Mouse (Mus musculus): ENCODE measurements around the gene Ugt1a6a. TPM values are rescaled to one million over a fixed set of nuclear protein-coding genes. Genes with fewer than 3 reads are reported as not detected.

Ugt1a6a gene
- polyA plus RNA-seq, 1 experiment from 2014 or later: 2.5 TPM

DNA sequence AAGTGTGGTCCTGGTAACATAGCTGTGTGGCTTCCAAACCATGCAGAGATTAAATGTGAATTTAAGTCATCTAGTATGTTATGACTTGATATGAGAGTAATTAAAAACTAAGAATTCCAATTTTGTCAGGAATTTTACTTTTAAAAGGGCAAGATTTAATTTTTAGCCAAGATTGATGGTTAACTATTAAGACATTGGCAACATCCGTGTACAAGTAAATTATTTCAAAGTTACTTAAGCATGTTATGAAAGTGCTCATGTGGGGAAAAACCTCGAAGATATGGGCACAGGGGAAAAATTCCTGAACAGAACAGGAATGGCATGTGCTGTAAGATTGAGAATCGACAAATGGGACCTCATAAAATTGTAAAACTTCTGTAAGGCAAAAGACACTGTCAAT is 62.8 kb downstream of the Ugt1a6a start:
- Histone ChIP-seq H3K9me3 (replicated peaks; ENCODE audit: control insufficient read depth, low read length, poor library complexity, severe bottlenecking) (no peaks in the 10 kb centered on the region), H3K36me3 (ENCODE audit: control insufficient read depth, insufficient read depth, low read length) (no peaks in the 10 kb centered on the region), H3K27ac (ENCODE audit: low read length) (no peak overlapping the region), H3K4me1 (ENCODE audit: control insufficient read depth, insufficient read depth, low read length) (no peaks in the 10 kb centered on the region), H3K27me3 (ENCODE audit: control insufficient read depth, insufficient read depth, low read depth, low read length) (no peaks in the 10 kb centered on the region), H3K4me2 (ENCODE audit: low read length) (no peak overlapping the region), H3K4me3 (ENCODE audit: low read depth, low read length) (no peak overlapping the region), H3K9ac (ENCODE audit: low read depth, low read length) (no peak overlapping the region)
- no peak for ATAC-seq
- 74% methylated on average over 3 of the region's 3 CpGs for WGBS

DNA sequence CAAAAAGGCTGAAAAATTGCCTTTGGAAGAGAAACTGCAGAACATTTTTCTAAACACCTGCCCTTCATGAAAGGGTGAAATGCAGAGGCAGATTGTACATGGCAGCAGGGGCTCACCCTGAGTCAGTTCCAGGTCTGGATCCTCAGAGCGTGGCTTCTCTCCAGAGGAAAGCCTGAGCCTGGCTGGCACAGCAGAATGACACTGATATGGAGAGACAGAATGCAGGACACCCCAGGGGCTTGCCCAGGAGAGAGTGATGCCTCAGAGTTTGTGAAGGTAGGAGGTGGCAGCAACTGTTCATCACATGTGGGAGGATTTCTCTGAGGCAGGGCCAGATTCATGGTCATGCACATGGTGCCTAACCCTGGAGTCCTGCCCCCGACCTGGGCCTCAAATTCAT is 65.4 kb downstream of the Ugt1a6a start:
- peaks cover 5% of the 10 kb centered on the region; the same call in 1 of the 2 replicates for H3K9me3 ChIP-seq (replicated peaks; ENCODE audit: control insufficient read depth, low read length, poor library complexity, severe bottlenecking)
- no peak for ATAC-seq
- no peak overlapping the region for H3K4me2 ChIP-seq (ENCODE audit: low read length)
- 80% methylated on average over 2 of the region's 2 CpGs for WGBS
- no peak overlapping the region for H3K9ac ChIP-seq (ENCODE audit: low read depth, low read length)
- no peak overlapping the region for H3K4me3 ChIP-seq (ENCODE audit: low read depth, low read length)
- H3K36me3 ChIP-seq (ENCODE audit: control insufficient read depth, insufficient read depth, low read length): no peaks in the 10 kb centered on the region
- no peaks in the 10 kb centered on the region for H3K4me1 ChIP-seq (ENCODE audit: control insufficient read depth, insufficient read depth, low read length)
- no peak overlapping the region for H3K27ac ChIP-seq (ENCODE audit: low read length)
- H3K27me3 ChIP-seq (ENCODE audit: control insufficient read depth, insufficient read depth, low read depth, low read length): no peaks in the 10 kb centered on the region

DNA sequence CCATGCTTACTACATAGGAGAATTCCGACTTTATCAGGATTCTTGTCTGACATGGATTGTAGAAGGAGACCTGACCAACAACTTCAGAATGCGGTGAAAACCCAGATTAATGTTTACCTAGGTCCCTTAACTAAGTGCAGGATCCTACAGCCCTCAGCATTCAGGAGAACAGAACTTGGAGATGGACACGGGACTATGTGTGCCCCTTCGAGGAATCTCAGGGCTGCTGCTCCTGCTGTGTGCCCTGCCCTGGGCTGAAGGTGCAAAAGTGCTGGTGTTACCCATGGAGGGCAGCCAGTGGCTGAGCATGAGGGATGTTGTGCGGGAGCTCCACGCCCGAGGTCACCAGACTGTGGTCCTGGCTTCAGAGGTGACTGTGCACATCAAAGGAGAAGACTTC is 65.8 kb downstream of the Ugt1a6a start, which contains the start of gene Ugt1a2:
Gene Ugt1a2, plus strand, starts transcription at position 146 of the 400 bp plus-strand sequence.
- H3K36me3 ChIP-seq (ENCODE audit: control insufficient read depth, insufficient read depth, low read length): no peaks in the 10 kb centered on the region
- H3K27ac ChIP-seq (ENCODE audit: low read length): no peak within 1 kb of the TSS
- H3K9ac ChIP-seq (ENCODE audit: low read depth, low read length): no peak within 1 kb of the TSS
- ATAC-seq: no peak
- no peak within 1 kb of the TSS for H3K4me3 ChIP-seq (ENCODE audit: low read depth, low read length)
- no peak within 1 kb of the TSS for H3K4me2 ChIP-seq (ENCODE audit: low read length)
- WGBS: 85% methylated on average over 7 of the region's 7 CpGs
- H3K27me3 ChIP-seq (ENCODE audit: control insufficient read depth, insufficient read depth, low read depth, low read length): no peaks in the 10 kb centered on the region
- H3K4me1 ChIP-seq (ENCODE audit: control insufficient read depth, insufficient read depth, low read length): no peaks in the 10 kb centered on the region; the same call in 1 of the 2 replicates
- peaks cover 5% of the 10 kb centered on the region; the same call in 1 of the 2 replicates for H3K9me3 ChIP-seq (replicated peaks; ENCODE audit: control insufficient read depth, low read length, poor library complexity, severe bottlenecking)

DNA sequence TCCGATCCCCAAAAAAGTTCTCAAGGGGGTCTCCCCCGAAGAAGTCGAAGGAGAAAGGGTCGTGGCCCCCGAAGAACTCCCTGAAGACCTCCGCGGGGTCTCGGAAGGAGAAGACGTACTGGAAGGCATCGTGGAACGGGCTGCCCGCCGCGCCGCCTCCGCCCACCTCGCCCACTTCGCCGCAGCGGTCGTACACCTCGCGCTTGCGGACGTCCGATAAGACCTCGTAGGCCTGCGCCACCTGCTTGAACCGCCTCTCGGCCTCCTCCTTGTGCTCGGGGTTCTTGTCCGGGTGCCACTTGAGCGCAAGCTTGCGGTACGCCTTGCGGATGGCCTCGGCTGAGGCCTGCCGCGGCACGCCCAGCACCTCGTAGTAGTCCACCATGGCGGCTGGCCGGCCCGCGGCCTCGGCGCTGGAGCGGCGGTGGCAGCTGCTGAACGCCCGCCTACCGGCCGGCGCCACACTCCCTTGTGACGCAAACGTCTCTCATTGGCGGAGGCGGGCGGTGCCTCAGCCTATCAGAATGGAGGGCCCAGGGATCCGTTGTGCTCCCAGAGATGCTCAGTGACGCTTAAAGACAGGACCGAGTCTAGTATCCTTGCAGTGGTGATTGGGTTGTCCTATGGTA is 70.8 kb downstream of the Ugt1a6a start, which contains the start of gene Dnajb3:
Gene Dnajb3, minus strand, starts transcription at position 489 of the 629 bp plus-strand sequence.
- peak within 1 kb of the TSS; percentile 50 for H3K27ac ChIP-seq (ENCODE audit: low read length)

DNA sequence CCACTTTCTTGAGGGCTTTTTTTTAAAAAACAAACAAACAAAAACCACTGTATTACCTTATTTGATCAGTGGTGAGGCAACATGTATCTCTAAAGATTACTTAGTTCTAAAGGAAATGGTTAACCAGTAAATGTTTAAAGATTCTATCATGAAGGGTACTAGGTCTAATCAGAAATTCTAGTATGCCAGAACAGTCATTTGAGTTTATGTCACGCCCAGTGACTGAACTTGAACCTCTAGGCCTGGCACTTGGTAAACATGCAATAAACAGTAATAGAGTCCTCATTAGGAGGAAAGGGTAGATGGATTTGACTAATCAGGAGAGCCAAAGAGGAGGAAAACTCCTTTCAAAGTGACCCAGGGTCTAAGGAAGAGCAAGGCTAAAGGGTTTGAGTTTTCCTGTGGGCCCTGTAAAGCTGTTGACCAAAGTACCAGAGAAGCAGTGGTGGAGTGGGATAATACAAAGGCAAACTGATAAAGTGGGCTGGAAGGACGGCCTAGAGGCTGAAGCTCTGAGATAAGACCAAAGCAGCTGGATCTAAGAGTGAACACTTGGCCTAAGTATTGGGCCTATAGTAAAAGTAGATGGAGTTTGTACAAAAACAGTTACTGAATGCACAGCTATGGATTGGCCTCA is 72.4 kb downstream of the Ugt1a6a start:
- H3K4me1 ChIP-seq (ENCODE audit: control insufficient read depth, insufficient read depth, low read length): peaks cover 2% of the 10 kb centered on the region; the same call in 1 of the 2 replicates
- no peaks in the 10 kb centered on the region for H3K27me3 ChIP-seq (ENCODE audit: control insufficient read depth, insufficient read depth, low read depth, low read length)
- no peak for ATAC-seq
- H3K4me3 ChIP-seq (ENCODE audit: low read depth, low read length): no peak overlapping the region
- no peak overlapping the region for H3K4me2 ChIP-seq (ENCODE audit: low read length)
- 84% methylated on average over 2 of the region's 2 CpGs for WGBS
- H3K36me3 ChIP-seq (ENCODE audit: control insufficient read depth, insufficient read depth, low read length): no peaks in the 10 kb centered on the region
- H3K9ac ChIP-seq (ENCODE audit: low read depth, low read length): no peak overlapping the region
- no peak overlapping the region for H3K27ac ChIP-seq (ENCODE audit: low read length)
- peaks cover 13% of the 10 kb centered on the region for H3K9me3 ChIP-seq (replicated peaks; ENCODE audit: control insufficient read depth, low read length, poor library complexity, severe bottlenecking)

More for the DNA sequence above, 70.8 kb downstream of the Ugt1a6a start, which contains the start of gene Dnajb3:
- Histone ChIP-seq H3K4me1 (ENCODE audit: control insufficient read depth, insufficient read depth, low read length) (peaks cover 2% of the 10 kb centered on the region; the same call in 1 of the 2 replicates), H3K36me3 (ENCODE audit: control insufficient read depth, insufficient read depth, low read length) (no peaks in the 10 kb centered on the region), H3K27me3 (ENCODE audit: control insufficient read depth, insufficient read depth, low read depth, low read length) (no peaks in the 10 kb centered on the region), H3K9me3 (replicated peaks; ENCODE audit: control insufficient read depth, low read length, poor library complexity, severe bottlenecking) (peaks cover 5% of the 10 kb centered on the region; the same call in 1 of the 2 replicates), H3K9ac (ENCODE audit: low read depth, low read length) (peak within 1 kb of the TSS; percentile 74), H3K4me3 (ENCODE audit: low read depth, low read length) (peak within 1 kb of the TSS; percentile 53), H3K4me2 (ENCODE audit: low read length) (peak within 1 kb of the TSS; percentile 69)
- WGBS: 6% methylated on average over 59 of the region's 62 CpGs
- peak; percentile 100 for ATAC-seq

DNA sequence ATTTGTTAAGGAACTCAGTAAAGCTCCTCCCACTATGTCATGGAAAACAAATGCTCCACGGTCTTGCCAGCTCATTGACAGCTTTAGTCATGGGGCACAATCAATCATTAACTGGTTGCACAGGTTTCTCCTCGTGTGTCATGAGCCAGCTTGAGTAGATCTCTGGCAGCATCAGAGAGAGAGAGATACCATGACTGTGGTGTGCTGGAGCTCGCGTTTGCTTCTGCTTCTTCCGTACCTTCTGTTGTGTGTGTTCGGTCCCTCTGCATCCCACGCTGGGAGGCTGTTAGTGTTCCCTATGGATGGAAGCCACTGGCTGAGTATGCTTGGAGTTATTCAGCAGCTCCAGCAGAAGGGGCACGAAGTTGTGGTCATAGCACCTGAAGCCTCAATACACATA is 77.2 kb downstream of the Ugt1a6a start, which contains the start of gene Ugt1a1:
Gene Ugt1a1, plus strand, starts transcription at position 148 of the 400 bp plus-strand sequence.
- no peaks in the 10 kb centered on the region for H3K27me3 ChIP-seq (ENCODE audit: control insufficient read depth, insufficient read depth, low read depth, low read length)
- no peaks in the 10 kb centered on the region for H3K4me1 ChIP-seq (ENCODE audit: control insufficient read depth, insufficient read depth, low read length)
- peaks cover 52% of the 10 kb centered on the region for H3K9me3 ChIP-seq (replicated peaks; ENCODE audit: control insufficient read depth, low read length, poor library complexity, severe bottlenecking)
- H3K9ac ChIP-seq (ENCODE audit: low read depth, low read length): no peak within 1 kb of the TSS
- no peaks in the 10 kb centered on the region for H3K36me3 ChIP-seq (ENCODE audit: control insufficient read depth, insufficient read depth, low read length)
- no peak within 1 kb of the TSS for H3K27ac ChIP-seq (ENCODE audit: low read length)
- no peak within 1 kb of the TSS for H3K4me3 ChIP-seq (ENCODE audit: low read depth, low read length)
- ATAC-seq: peak; percentile 34; the same call in 1 of the 2 replicates
- WGBS: 69% methylated on average over 8 of the region's 8 CpGs
- H3K4me2 ChIP-seq (ENCODE audit: low read length): no peak within 1 kb of the TSS

DNA sequence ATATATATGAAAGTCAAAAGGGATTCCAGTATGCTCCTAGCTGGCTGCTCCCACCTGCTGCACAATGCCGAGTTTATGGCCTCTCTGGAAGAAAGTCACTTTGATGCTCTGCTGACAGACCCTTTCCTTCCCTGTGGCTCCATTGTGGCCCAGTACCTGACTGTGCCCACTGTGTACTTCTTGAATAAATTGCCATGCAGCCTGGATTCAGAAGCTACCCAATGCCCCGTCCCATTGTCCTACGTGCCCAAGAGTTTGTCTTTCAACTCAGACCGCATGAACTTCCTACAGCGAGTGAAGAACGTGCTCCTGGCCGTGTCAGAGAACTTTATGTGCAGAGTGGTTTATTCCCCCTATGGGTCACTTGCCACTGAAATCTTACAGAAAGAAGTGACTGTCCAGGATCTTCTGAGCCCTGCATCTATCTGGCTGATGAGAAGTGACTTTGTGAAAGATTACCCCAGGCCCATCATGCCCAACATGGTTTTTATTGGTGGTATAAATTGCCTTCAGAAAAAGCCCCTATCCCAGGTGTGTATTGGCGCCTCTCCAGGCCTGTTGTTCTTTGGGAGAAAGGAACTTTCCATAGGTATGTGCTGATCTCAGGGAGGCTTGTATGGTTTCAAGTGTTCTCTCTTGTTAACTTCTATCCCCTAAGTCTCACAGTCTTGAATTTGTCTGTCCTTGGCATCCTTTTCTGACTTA is 77.9 kb downstream of the Ugt1a6a start:
- WGBS: 60% methylated on average over 8 of the region's 8 CpGs
- Histone ChIP-seq H3K36me3 (ENCODE audit: control insufficient read depth, insufficient read depth, low read length) (no peaks in the 10 kb centered on the region), H3K9me3 (replicated peaks; ENCODE audit: control insufficient read depth, low read length, poor library complexity, severe bottlenecking) (peaks cover 59% of the 10 kb centered on the region), H3K4me1 (ENCODE audit: control insufficient read depth, insufficient read depth, low read length) (no peaks in the 10 kb centered on the region), H3K27me3 (ENCODE audit: control insufficient read depth, insufficient read depth, low read depth, low read length) (no peaks in the 10 kb centered on the region), H3K4me2 (ENCODE audit: low read length) (no peak overlapping the region), H3K27ac (ENCODE audit: low read length) (no peak overlapping the region), H3K4me3 (ENCODE audit: low read depth, low read length) (no peak overlapping the region), H3K9ac (ENCODE audit: low read depth, low read length) (no peak overlapping the region)
- ATAC-seq: 0 out of 2 replicates have a peak, but pooled peaks have one; percentile 18

DNA sequence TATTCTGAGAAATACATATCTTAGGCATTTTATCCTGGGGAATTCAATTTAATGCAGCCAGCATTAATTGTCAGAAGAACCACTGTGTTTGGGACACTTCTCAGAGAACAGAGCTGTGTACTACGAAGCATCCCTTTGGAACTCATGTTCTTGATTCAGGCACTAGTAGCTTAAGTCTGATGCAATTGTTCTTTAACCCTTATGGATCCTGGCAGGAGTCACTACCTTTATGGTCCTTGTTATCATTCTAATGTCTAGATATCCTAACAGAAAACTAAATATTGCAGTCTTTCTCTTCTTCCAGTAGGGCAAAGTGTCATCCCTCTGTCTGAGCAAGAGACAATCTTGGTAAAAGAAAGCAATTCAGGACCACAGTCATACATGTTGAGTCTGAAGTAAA is 78.5 kb downstream of the Ugt1a6a start:
- H3K4me1 ChIP-seq (ENCODE audit: control insufficient read depth, insufficient read depth, low read length): no peaks in the 10 kb centered on the region
- peaks cover 62% of the 10 kb centered on the region for H3K9me3 ChIP-seq (replicated peaks; ENCODE audit: control insufficient read depth, low read length, poor library complexity, severe bottlenecking)
- H3K27me3 ChIP-seq (ENCODE audit: control insufficient read depth, insufficient read depth, low read depth, low read length): no peaks in the 10 kb centered on the region
- H3K9ac ChIP-seq (ENCODE audit: low read depth, low read length): no peak overlapping the region
- no peak overlapping the region for H3K4me2 ChIP-seq (ENCODE audit: low read length)
- WGBS: 74% methylated on average over 1 of the region's 1 CpGs
- H3K4me3 ChIP-seq (ENCODE audit: low read depth, low read length): no peak overlapping the region
- no peak overlapping the region for H3K27ac ChIP-seq (ENCODE audit: low read length)
- H3K36me3 ChIP-seq (ENCODE audit: control insufficient read depth, insufficient read depth, low read length): no peaks in the 10 kb centered on the region
- no peak for ATAC-seq

Data from midbrain, embryonic 16.5 days (tissue).